Mouse (Mus musculus) stomach, embryonic 14.5 days (tissue): ENCODE results near the gene Olfr1417. TPM values are rescaled to one million over a fixed set of nuclear protein-coding genes. Genes with fewer than 3 reads are reported as not detected.

Experiments
- ATAC-seq: fragments of 200-750 bp; cut with Nextera tagmentation; 2 replicates; pipeline ENCODE4 v1.8.0; 2017; ENCODE audit warnings: low read depth, moderate TSS enrichment; ENCODE audit not compliant: insufficient number of reproducible peaks, insufficient read depth, low FRiP score
- H3K27ac ChIP-seq: fragments of 300-500 bp; sonication (generic); 2 replicates; pipeline ENCODE4 v1.5.1; 2014; ENCODE audit warnings: mild to moderate bottlenecking, low read length, moderate library complexity, mixed read lengths
- H3K27me3 ChIP-seq: fragments of 300-500 bp; sonication (generic); 2 replicates; pipeline ENCODE4 v1.6.1; 2014; ENCODE audit warnings: low read length, control low read depth, mixed read lengths; ENCODE audit not compliant: control insufficient read depth, insufficient read depth
- H3K36me3 ChIP-seq: fragments of 300-500 bp; sonication (generic); 2 replicates; pipeline ENCODE4 v1.6.1; 2014; ENCODE audit warnings: mild to moderate bottlenecking, control low read depth, low read length, moderate library complexity, mixed read lengths; ENCODE audit not compliant: control insufficient read depth, insufficient read depth
- H3K4me1 ChIP-seq: fragments of 300-500 bp; sonication (generic); 2 replicates; pipeline ENCODE4 v1.6.1; 2014; ENCODE audit warnings: low read length, control low read depth, mixed read lengths; ENCODE audit not compliant: control insufficient read depth, insufficient read depth
- H3K4me2 ChIP-seq: fragments of 300-500 bp; sonication (generic); replicated peaks from 2 replicates; pipeline ENCODE4 v1.6.1; 2014; ENCODE audit warnings: low read depth, low read length, control low read depth
- H3K4me3 ChIP-seq: fragments of 300-500 bp; sonication (generic); 2 replicates; pipeline ENCODE4 v1.5.1; 2014; ENCODE audit warnings: low read depth, low read length, control low read depth
- H3K9ac ChIP-seq: fragments of 300-500 bp; sonication (generic); replicated peaks from 2 replicates; pipeline ENCODE4 v1.6.1; 2014; ENCODE audit warnings: low read depth, mild to moderate bottlenecking, control low read depth, low read length, moderate library complexity, mixed read lengths
- H3K9me3 ChIP-seq: fragments of 300-500 bp; sonication (generic); 2 replicates; pipeline ENCODE4 v1.6.1; 2016; ENCODE audit warnings: low read depth, low read length, control low read depth; ENCODE audit not compliant: control insufficient read depth
- WGBS: fragments of 180-500 bp; shearing (Covaris S2); extraction: QIAGEN DNeasy Blood & Tissue Kit; methylation state at CpG from one replicate; pipeline ENCODE4 v1.1.7; 2014; 5-methylcytosine and 5-hydroxymethylcytosine counted together
- polyA plus RNA-seq: library from polyadenylated mRNA; unstranded; fragments of >200 nt; fragmentation: Nextera tagmentation; extraction: Ambion mirVana; gene quantifications from 2 replicates; pipeline ENCODE4 v1.2.1, GENCODE M21; 2014

The Olfr1417 gene
- polyA plus RNA-seq, 1 experiment from 2014 or later, result not detected

DNA sequence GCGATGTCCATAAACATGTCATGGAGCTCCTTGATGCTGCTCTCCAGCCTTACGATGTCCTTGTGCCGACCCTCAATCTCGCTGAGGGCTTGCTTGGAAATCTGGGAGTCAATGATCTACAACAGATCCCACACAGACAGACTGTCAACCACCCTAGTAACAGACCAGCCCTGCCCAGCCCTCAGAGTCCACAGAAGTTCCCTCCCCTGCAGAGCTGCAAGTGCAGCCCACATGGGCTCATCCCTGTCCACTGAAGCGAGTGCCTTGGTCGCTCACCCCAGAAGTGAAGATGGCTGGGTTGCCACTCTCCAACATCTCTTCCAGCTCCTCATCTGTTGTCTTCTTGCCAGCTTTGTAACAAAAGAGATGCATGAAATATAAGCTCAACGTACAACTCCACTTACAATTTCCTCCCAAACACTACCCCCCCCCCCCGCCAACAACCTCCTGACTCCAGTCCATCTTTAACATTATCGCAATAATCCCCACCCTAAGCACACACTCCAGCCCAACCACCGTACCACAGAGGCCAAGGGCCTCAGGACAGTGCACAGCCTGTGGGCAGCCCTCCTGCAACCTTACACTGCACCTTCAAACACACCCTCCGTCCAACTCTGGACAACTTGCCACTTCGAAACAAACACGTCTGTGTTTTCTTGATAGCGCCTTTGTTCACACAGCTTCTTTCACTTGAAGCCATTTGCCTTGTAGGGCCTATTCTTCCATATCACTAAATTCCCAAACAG is 53.4 kb downstream of the Olfr1417 start:
- Histone ChIP-seq H3K4me2 (no peak overlapping the region), H3K4me1 (no peaks in the 10 kb centered on the region), H3K27me3 (no peaks in the 10 kb centered on the region), H3K36me3 (peaks cover 4% of the 10 kb centered on the region), H3K27ac (no peak overlapping the region), H3K4me3 (no peak overlapping the region), H3K9ac (no peak overlapping the region), H3K9me3 (no peaks in the 10 kb centered on the region)
- WGBS, result 92% methylated on average over 14 of the region's 14 CpGs
- no peak for ATAC-seq

DNA sequence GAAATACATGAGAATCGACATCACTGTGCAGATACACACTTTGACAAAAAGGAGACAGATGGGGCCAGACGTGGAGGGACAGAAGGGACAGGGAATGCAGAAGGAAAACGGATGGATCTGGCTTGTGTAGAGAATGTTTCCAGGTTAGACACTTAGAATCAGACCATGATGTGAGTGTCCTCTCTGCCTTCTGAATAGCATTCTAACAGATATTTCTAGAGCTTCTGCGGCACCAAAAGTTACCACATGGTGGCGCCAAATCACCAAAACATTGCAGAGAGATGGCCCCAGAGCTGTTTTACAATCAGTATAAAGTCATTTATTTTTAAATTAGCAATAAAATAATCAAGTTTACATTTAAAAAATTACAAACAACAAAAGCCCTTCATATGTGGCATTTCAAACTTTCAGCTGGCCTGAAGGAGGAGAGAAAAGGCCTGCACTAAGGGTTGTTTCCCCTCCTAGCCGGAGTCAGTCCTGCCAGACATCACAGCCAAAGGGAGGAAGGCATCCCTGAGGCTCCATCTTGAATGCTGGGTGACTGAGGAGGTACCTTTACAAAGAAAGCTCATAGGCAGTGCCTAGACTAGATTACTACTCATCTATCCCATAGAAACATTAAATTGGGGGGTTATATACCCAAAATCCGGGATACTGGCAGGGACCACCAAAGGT is 61.7 kb downstream of the Olfr1417 start:
- Histone ChIP-seq H3K27ac (no peak overlapping the region), H3K9ac (no peak overlapping the region), H3K4me3 (no peak overlapping the region), H3K4me2 (no peak overlapping the region), H3K4me1 (no peaks in the 10 kb centered on the region), H3K27me3 (no peaks in the 10 kb centered on the region), H3K9me3 (no peaks in the 10 kb centered on the region), H3K36me3 (peaks cover 10% of the 10 kb centered on the region; the same call in 1 of the 2 replicates)
- ATAC-seq, result no peak
- 62% methylated on average over 7 of the region's 7 CpGs for WGBS

Other genes starting within 250 kb of the Olfr1417 start
- 4.3 and 7.1 TPM in 2 replicates for gene Ms4a6d, start 234.4 kb downstream of the Olfr1417 start, polyA plus RNA-seq
- gene Ms4a2, start 215.5 kb downstream of the Olfr1417 start, polyA plus RNA-seq, result 0.41 TPM in 1 of 2 replicates, not detected in the other
- gene Ms4a3, start 198.4 kb downstream of the Olfr1417 start, polyA plus RNA-seq, result 0.43 TPM in 1 of 2 replicates, not detected in the other
- not detected in 2 replicates for gene Oosp2, start 178.7 kb downstream of the Olfr1417 start, polyA plus RNA-seq
- not detected in 2 replicates for gene Oosp1, start 148.1 kb downstream of the Olfr1417 start, polyA plus RNA-seq
- gene Oosp3, start 142.2 kb downstream of the Olfr1417 start, polyA plus RNA-seq, result not detected in 2 replicates
- 0.58 and 1.3 TPM in 2 replicates for gene Gif, start 91.7 kb downstream of the Olfr1417 start, polyA plus RNA-seq
- 51.1 and 59.7 TPM in 2 replicates for gene Mrpl16, start 68.8 kb downstream of the Olfr1417 start, polyA plus RNA-seq
- 22.8 and 23.2 TPM in 2 replicates for gene Stx3, start 19.8 kb downstream of the Olfr1417 start, polyA plus RNA-seq
- gene Olfr1418, start 21.8 kb upstream of the Olfr1417 start, polyA plus RNA-seq, result not detected in 2 replicates
- not detected in 2 replicates for gene Olfr1419, start 35.9 kb upstream of the Olfr1417 start, polyA plus RNA-seq
- 0.27 TPM in 1 of 2 replicates, not detected in the other for gene Olfr1420, start 47.3 kb upstream of the Olfr1417 start, polyA plus RNA-seq
- 20.7 and 24.3 TPM in 2 replicates for gene Patl1, start 73.2 kb upstream of the Olfr1417 start, polyA plus RNA-seq
- 10.9 and 11.2 TPM in 2 replicates for gene Osbp, start 126.7 kb upstream of the Olfr1417 start, polyA plus RNA-seq
- gene Olfr1423, start 202.1 kb upstream of the Olfr1417 start, polyA plus RNA-seq, result not detected in 2 replicates
- gene Olfr1424, start 223.5 kb upstream of the Olfr1417 start, polyA plus RNA-seq, result not detected in 2 replicates
- not detected in 2 replicates for gene Olfr1425, start 238.5 kb upstream of the Olfr1417 start, polyA plus RNA-seq